Mouse (Mus musculus) heart, adult 2 months (tissue): ENCODE measurements around the gene Gpld1.

Source experiments
- CTCF ChIP-seq: fragments of 200-600 bp; IDR thresholded peaks from 2 replicates; pipeline ENCODE4 v1.8.1; 2022; ENCODE audit warnings: antibody characterized with exemption, mild to moderate bottlenecking, moderate library complexity
- POLR2A ChIP-seq: fragments of 200-500 bp; IDR thresholded peaks from 2 replicates; pipeline ENCODE4 v1.6.1; 2011; ENCODE audit warnings: mild to moderate bottlenecking, low read depth, low read length, control low read depth; ENCODE audit not compliant: insufficient read depth

DNA sequence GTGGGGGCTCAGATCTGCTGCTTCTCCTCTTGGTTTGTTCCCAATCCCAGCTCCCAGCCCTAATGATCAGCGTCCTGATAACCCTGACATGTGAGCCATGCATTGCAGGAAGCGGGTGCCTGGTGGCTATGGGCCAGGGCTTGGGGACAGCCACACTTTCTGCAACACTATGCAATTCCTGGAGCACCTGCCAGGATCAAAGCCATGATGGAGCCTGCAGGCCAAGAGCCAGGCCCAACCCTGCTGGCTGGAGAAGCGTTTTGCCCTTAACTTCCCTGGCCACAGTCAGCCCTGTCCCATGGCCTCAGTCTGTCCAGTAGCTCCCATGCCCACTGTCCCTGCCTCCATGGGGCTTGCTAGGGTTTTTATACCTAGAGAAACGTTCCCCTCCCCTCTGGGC, 79.4 kb downstream of the Gpld1 start:
- TF ChIP-seq POLR2A (no peak), CTCF (no peak)
